Mouse (Mus musculus): ENCODE measurements around the gene Pgs1. TPM values are rescaled to one million over a fixed set of nuclear protein-coding genes. Genes with fewer than 3 reads are reported as not detected.

The Pgs1 gene
- polyA plus RNA-seq, 1 experiment from 2014 or later: 45.9 TPM

- Histone ChIP-seq H3K27me3 (ENCODE audit: control insufficient read depth, insufficient read depth, low read length) (peaks cover 25% of the 10 kb centered on the region), H3K36me3 (ENCODE audit: control insufficient read depth, insufficient read depth, low read length) (no peaks in the 10 kb centered on the region), H3K27ac (ENCODE audit: low read depth, low read length) (no peak overlapping the region), H3K4me1 (ENCODE audit: control insufficient read depth, insufficient read depth, low read length) (peaks cover 61% of the 10 kb centered on the region), H3K9ac (ENCODE audit: low read length) (no peak overlapping the region), H3K9me3 (ENCODE audit: control insufficient read depth, low read length) (no peaks in the 10 kb centered on the region), H3K4me3 (ENCODE audit: low read depth, low read length) (0 out of 2 replicates have a peak overlapping the region, but pooled peaks have one; percentile 4), H3K4me2 (ENCODE audit: low read depth) (peak overlapping the region; percentile 99)
- DNase-seq (ENCODE audit: low spot score): no peak
- WGBS: 36% methylated on average over 7 of the region's 7 CpGs
- ATAC-seq (ENCODE audit: insufficient read depth, low FRiP score, low TSS enrichment): no peak
These were observed 19.5 kb upstream of the Pgs1 start for GRCm38 (mm10) chr11:117966506-117967100.

DNA sequence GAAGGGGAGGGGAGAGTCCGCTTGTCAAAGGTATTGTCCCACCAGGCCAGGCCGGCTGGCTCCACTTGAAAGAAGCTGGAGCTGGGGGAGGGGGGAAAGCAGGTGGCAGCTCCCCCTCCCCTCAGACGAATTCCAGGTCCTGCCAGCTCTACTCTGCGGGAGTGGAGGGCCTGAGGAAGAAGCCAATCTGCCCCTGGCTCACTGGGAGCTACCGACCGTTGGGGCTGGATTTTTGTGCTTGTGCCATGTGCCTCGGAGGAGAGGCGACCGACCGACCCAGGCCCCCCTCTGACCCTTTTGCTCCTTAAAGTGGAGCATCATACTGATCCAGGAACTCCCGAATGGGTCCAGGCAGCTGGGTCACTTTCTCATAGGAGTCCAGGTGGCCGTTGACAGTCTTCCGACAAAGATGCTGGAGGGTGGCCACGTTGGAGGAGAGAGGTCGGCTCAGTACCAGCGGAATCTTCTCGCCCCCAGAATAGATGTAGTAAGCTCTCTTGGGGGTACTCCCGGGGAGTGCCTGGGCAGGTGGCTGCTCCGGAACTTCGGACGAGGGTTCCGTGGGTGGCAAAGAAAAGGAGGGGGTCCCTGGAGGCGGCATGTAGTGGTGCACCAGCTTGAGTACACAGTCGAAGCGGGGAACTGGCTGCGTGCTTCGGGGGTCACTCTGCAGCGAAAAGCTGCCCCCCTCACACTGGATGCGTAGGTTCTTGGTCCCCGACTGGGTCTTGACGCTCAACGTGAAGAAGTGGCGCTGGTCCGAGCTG lies 18.7 kb upstream of the Pgs1 start:
- Histone ChIP-seq H3K4me3 (ENCODE audit: low read depth, low read length) (peak overlapping the region; percentile 65), H3K27ac (ENCODE audit: low read depth, low read length) (no peak overlapping the region), H3K9ac (ENCODE audit: low read length) (peak overlapping the region; percentile 86), H3K9me3 (ENCODE audit: control insufficient read depth, low read length) (no peaks in the 10 kb centered on the region), H3K4me1 (ENCODE audit: control insufficient read depth, insufficient read depth, low read length) (peaks cover 54% of the 10 kb centered on the region), H3K36me3 (ENCODE audit: control insufficient read depth, insufficient read depth, low read length) (no peaks in the 10 kb centered on the region), H3K4me2 (ENCODE audit: low read depth) (peak overlapping the region; percentile 99), H3K27me3 (ENCODE audit: control insufficient read depth, insufficient read depth, low read length) (peaks cover 25% of the 10 kb centered on the region)
- no peak for DNase-seq (ENCODE audit: low spot score)
- ATAC-seq (ENCODE audit: insufficient read depth, low FRiP score, low TSS enrichment): no peak
- WGBS: 5% methylated on average over 32 of the region's 34 CpGs

- Histone ChIP-seq H3K4me2 (ENCODE audit: low read depth) (peak overlapping the region; percentile 99), H3K4me1 (ENCODE audit: control insufficient read depth, insufficient read depth, low read length) (peaks cover 48% of the 10 kb centered on the region), H3K27ac (ENCODE audit: low read depth, low read length) (peak overlapping the region; percentile 87)
These were observed 17.9 kb upstream of the Pgs1 start for GRCm38 (mm10) chr11:117968016-117968671.

DNA sequence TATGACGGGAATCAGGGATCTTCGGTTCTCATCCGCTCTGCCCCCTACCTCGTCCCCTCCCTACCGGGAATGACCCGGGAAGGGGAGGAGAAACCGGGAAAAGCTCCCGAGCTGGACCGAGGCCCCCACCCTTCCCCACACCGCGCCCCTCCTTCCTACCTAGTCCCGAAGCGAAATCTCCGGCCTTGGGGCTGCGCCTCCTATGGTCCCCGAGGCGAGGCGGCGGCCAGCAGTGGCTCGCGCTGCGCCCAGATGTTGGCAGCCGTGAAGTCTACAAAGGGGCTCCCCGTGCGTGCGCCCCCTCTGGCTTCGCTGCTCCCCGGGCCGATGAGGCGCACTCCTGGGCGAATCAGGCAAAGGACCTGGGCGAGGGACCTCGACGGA lies 17.4 kb upstream of the Pgs1 start:
- Histone ChIP-seq H3K4me1 (ENCODE audit: control insufficient read depth, insufficient read depth, low read length) (peaks cover 45% of the 10 kb centered on the region), H3K27ac (ENCODE audit: low read depth, low read length) (peak overlapping the region; percentile 87), H3K36me3 (ENCODE audit: control insufficient read depth, insufficient read depth, low read length) (no peaks in the 10 kb centered on the region), H3K4me2 (ENCODE audit: low read depth) (peak overlapping the region; percentile 99), H3K9me3 (ENCODE audit: control insufficient read depth, low read length) (no peaks in the 10 kb centered on the region), H3K27me3 (ENCODE audit: control insufficient read depth, insufficient read depth, low read length) (peaks cover 25% of the 10 kb centered on the region), H3K9ac (ENCODE audit: low read length) (peak overlapping the region; percentile 86), H3K4me3 (ENCODE audit: low read depth, low read length) (peak overlapping the region; percentile 65)
- DNase-seq (ENCODE audit: low spot score): no peak
- peak; percentile 28 for ATAC-seq (ENCODE audit: insufficient read depth, low FRiP score, low TSS enrichment)
- WGBS: under 1% methylated on average over 34 of the region's 34 CpGs

More at GRCm38 (mm10) chr11:117968016-117968671, 17.9 kb upstream of the Pgs1 start:
- ATAC-seq (ENCODE audit: insufficient read depth, low FRiP score, low TSS enrichment) (no peak), DNase-seq (ENCODE audit: low spot score) (peak; percentile 63)
- whole genome bisulfite sequencing: under 1% methylated on average over 55 of the region's 64 CpGs
- Histone ChIP-seq H3K9ac (ENCODE audit: low read length) (peak overlapping the region; percentile 86), H3K36me3 (ENCODE audit: control insufficient read depth, insufficient read depth, low read length) (no peaks in the 10 kb centered on the region), H3K9me3 (ENCODE audit: control insufficient read depth, low read length) (no peaks in the 10 kb centered on the region), H3K27me3 (ENCODE audit: control insufficient read depth, insufficient read depth, low read length) (peaks cover 25% of the 10 kb centered on the region), H3K4me3 (ENCODE audit: low read depth, low read length) (peak overlapping the region; percentile 65)

DNA sequence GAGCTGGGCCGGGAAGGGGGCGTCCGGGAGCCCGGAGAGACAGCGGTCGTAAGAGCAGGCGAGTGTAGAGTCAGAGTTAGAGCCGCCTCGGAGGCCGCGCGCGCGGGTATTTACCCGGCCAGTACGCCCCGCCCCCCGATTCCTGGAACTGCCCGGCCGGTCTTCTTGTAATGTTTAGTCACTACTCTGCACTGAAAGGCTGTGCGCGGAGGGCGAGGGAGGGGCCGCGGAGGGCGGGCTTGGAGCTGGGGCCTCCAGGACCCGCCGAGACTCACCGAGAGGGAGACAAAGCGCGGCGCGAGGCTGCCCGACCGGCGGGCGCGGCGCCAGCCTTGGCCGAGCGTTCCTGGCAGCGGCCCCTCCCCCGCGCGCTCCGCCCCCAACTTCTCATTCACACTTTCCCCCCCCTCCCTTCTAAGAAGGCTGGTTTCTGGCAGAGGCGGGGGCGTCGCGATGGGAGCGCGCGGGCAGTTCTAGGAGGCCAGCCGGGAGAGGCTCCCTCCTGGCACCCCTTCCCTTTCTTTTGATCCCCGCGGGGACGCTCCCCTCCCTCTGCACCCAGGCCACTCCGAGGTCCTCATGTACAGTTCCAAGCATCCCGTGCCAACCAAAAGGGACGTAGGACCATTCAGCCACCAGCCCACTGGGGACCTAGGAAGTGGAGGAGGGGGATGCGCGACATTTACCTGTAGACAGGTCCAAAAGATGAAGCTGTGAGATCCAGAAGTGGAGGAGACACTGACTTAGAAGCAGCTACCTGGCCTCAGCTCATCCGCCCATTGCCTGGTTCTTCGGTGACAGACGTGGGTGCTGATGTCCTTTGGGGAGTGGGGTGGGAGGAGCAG lies 16.8 kb upstream of the Pgs1 start:
- DNase-seq (ENCODE audit: low spot score): peak; percentile 93
- Histone ChIP-seq H3K9me3 (ENCODE audit: control insufficient read depth, low read length) (no peaks in the 10 kb centered on the region), H3K27ac (ENCODE audit: low read depth, low read length) (peak overlapping the region; percentile 87), H3K4me1 (ENCODE audit: control insufficient read depth, insufficient read depth, low read length) (peaks cover 46% of the 10 kb centered on the region), H3K36me3 (ENCODE audit: control insufficient read depth, insufficient read depth, low read length) (no peaks in the 10 kb centered on the region), H3K4me2 (ENCODE audit: low read depth) (peak overlapping the region; percentile 99), H3K27me3 (ENCODE audit: control insufficient read depth, insufficient read depth, low read length) (peaks cover 25% of the 10 kb centered on the region), H3K4me3 (ENCODE audit: low read depth, low read length) (peak overlapping the region; percentile 65), H3K9ac (ENCODE audit: low read length) (peak overlapping the region; percentile 86)
- under 1% methylated on average over 57 of the region's 65 CpGs for WGBS
- ATAC-seq (ENCODE audit: insufficient read depth, low FRiP score, low TSS enrichment): peak; percentile 90

- DNase-seq (ENCODE audit: low spot score) (peak; percentile 93), ATAC-seq (ENCODE audit: insufficient read depth, low FRiP score, low TSS enrichment) (peak; percentile 21; the same call in 1 of the 2 replicates)
- Histone ChIP-seq H3K27ac (ENCODE audit: low read depth, low read length) (peak within 1 kb of the TSS; percentile 87), H3K9me3 (ENCODE audit: control insufficient read depth, low read length) (no peaks in the 10 kb centered on the region), H3K4me3 (ENCODE audit: low read depth, low read length) (peak within 1 kb of the TSS; percentile 65), H3K4me2 (ENCODE audit: low read depth) (peak within 1 kb of the TSS; percentile 99), H3K27me3 (ENCODE audit: control insufficient read depth, insufficient read depth, low read length) (peaks cover 24% of the 10 kb centered on the region), H3K36me3 (ENCODE audit: control insufficient read depth, insufficient read depth, low read length) (no peaks in the 10 kb centered on the region), H3K4me1 (ENCODE audit: control insufficient read depth, insufficient read depth, low read length) (peaks cover 47% of the 10 kb centered on the region), H3K9ac (ENCODE audit: low read length) (peak within 1 kb of the TSS; percentile 86)
- WGBS: 13% methylated on average over 21 of the region's 21 CpGs
These were observed 15.9 kb upstream of the Pgs1 start, which contains the start of gene Socs3 for GRCm38 (mm10) chr11:117969945-117970872. Socs3 (minus strand) TSS chr11:117970047.

GRCm38 (mm10) chr11:117971100-117971499 lies 15.0 kb upstream of the Pgs1 start:
- no peak overlapping the region for H3K4me2 ChIP-seq (ENCODE audit: low read depth)
- ATAC-seq (ENCODE audit: insufficient read depth, low FRiP score, low TSS enrichment): no peak
- no peak overlapping the region for H3K4me3 ChIP-seq (ENCODE audit: low read depth, low read length)
- no peaks in the 10 kb centered on the region for H3K9me3 ChIP-seq (ENCODE audit: control insufficient read depth, low read length)
- H3K4me1 ChIP-seq (ENCODE audit: control insufficient read depth, insufficient read depth, low read length): peaks cover 50% of the 10 kb centered on the region
- H3K36me3 ChIP-seq (ENCODE audit: control insufficient read depth, insufficient read depth, low read length): no peaks in the 10 kb centered on the region
- H3K27ac ChIP-seq (ENCODE audit: low read depth, low read length): no peak overlapping the region
- no peak for DNase-seq (ENCODE audit: low spot score)
- H3K27me3 ChIP-seq (ENCODE audit: control insufficient read depth, insufficient read depth, low read length): peaks cover 19% of the 10 kb centered on the region
- H3K9ac ChIP-seq (ENCODE audit: low read length): no peak overlapping the region
- 76% methylated on average over 5 of the region's 6 CpGs for WGBS
